Mouse (Mus musculus) urinary bladder, postnatal 10 days (tissue): ENCODE data around the gene Glis3.

Experiments
- DNase-seq: peaks from one replicate; pipeline ENCODE4 v3.0.0; 2022; ENCODE audit warnings: low spot score

Gene Glis3

DNA sequence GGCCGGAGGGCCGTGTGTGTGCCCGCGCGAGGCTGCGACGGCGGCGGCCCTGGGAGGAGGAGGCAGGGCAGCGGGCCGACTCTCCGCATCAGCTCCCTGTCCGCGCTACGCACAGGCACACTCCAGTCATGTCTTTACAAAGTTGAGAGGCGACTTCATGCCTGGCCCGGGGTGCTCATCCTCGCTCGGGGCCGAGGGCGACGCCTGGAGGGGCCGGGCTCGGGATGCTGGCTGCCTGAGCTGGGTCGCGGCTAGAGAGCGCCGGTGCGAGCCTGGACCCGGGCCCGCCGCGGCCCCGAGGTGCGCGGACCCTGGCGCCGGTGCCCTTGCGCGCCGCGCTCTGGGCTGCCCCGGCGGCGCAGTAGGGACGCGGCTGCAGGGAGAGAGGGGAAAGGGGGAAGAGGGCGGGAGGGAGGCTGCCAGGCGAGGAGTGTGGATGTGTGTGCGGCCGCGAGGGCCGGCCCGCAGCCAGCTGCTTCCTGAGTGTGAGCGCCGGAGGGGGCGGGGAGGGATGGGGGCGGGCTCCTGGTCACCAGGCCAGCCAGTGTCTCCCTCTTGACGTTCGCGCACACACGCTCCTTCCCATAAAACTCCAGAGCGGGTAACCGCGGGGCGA lies at the start of gene Glis3:
Glis3 (minus strand) TSS at position 302 of the 616 bp plus-strand sequence.
- no peak for DNase-seq

DNA sequence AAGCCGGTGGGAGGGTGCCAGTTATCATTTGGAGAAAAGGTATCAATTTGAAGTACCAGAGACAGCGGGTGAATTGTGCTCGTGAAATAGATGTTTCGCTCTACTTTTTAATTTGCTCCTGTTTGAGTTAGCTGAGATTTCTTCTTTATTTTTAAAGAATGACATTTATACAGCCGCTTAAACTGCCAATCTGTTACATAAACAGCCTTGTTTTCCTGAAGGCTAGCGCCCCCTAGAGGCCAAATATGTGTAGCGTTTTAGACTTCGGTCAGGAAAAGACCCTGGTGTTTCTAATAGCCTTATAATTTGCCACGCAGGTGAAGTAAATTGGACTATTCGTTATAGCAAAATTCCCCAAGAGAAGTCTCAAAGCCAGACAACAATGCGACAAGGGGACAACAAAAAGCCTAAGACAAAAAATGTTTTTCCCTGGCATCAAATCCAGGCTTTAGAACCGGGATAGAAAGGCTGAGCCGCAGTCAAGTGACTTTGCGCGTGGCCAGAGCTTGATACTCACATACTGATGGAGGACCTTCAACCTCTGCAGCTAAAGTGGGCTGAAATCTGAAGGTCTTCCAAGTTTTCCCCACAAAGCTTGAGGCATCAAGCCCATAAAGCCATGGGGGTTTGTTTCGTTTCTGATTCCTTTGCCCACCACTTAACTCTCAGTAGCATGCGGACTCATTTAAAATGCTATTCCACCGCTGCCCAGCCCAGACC lies 46.4 kb upstream of the Glis3 start:
- no peak for DNase-seq

DNA sequence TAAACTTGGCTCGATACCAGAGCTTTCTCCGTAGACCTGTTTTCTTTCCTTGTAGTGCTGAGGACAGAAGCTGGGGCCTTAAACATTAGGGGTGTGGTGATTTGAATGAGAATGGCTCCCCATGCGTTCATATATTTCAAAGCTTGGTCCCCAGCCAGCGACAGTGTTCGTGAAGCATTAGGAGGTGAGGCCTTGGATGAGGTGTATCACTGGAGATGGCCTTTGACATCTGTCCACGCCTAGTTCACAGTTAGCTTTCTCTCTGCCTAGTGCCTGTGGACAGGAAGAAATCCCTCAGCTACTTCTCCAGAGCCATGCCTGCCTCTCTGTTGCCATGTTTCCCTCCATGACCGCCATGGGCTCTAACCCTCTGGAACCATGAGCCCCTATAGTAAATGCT lies 44.8 kb upstream of the Glis3 start:
- no peak for DNase-seq

- no peak for DNase-seq
These were observed 42.7 kb upstream of the Glis3 start for GRCm38 (mm10) chr19:28722626-28723025.

- DNase-seq: no peak
These were observed 42.0 kb upstream of the Glis3 start for GRCm38 (mm10) chr19:28721834-28722233.

- no peak for DNase-seq
These were observed 40.1 kb upstream of the Glis3 start for GRCm38 (mm10) chr19:28720016-28720415.

GRCm38 (mm10) chr19:28714674-28715073 lies 34.8 kb upstream of the Glis3 start:
- DNase-seq: no peak

GRCm38 (mm10) chr19:28697718-28698117 lies 17.8 kb upstream of the Glis3 start:
- no peak for DNase-seq

DNA sequence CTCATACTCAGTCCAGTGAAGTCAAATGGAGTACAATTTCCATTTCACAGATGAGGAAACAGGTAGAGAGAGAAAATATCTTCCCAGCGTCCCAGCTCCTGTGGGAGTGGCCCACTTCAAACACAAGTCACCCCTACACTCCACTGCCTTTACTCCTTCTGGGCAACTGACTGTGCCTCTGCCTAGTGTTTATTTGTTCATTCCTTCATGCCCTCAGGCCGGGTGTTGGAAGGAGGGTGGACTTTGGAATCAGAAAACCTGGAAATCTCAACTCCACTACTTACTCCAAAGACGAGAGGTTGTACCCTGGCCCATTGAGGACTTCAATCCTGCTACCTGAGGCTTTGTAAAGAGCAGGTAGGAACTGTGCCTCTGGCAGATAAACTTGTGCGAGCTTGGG lies 6.5 kb upstream of the Glis3 start:
- no peak for DNase-seq

GRCm38 (mm10) chr19:28685484-28685883 lies 5.6 kb upstream of the Glis3 start:
- no peak for DNase-seq

DNA sequence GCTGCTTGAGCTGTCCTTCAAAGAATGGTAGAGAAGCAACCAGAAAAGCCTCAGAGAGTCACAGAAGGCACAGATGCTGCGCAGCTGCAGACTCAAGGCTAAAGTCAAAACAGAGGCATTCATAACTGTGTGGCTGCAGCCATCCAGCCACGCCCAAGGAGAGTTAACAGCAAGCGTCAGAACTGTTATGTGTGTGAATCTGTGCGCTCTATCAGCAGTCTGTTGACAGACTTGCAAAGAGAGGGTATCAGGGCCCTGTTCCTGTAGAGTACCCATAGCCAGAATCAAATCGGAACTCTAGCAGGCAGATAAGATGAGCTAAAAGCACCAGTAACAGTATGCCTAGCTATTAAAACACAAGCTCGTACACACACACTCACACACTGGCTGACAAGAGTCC lies 4.5 kb upstream of the Glis3 start:
- no peak for DNase-seq

DNA sequence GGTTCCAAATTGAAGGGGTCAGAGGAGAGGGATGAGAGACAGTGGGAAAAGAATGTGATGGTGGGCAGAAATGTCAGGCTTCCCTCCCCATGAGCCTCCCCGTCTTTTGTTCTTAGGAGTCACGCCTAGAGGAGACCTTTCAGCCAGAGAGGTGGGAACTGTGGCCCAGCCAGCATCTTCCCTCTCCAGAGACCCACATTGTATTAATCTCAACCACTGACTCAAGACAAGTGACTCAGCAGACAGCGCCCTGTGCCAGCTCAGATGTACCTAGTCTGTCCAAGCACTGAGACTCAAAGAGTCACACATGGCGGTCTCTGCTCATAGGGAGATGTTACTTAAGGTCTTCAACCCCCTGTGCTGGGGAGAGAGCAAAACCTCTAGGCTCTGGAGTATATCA lies 3.5 kb upstream of the Glis3 start:
- DNase-seq: no peak

DNA sequence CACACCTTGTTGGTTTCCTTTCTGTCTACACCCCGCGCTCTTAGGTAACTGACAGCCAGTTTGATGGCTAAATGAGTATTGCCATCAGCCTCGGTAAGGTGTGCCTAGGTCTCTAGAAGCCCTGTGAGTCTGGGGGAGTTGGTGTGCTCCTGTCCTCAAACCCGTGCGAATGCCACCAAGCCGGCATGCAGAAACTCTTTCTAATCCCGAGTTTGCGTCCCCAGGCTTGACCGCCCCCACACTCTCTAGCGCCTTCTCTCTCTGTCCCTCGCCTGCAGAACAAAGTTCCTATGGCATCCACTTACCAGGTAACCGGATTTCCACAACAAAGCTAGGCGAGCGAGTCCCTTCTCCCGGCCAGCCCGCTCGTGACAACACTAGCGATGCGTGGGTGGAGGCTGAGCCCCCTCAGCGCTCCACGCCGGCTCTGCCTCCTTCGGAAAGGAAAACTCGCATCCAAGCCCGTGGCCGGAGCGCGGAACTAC lies 544 bp downstream of the Glis3 start:
- DNase-seq: no peak

GRCm38 (mm10) chr19:28678646-28679270 lies 1.1 kb downstream of the Glis3 start:
- no peak for DNase-seq

DNA sequence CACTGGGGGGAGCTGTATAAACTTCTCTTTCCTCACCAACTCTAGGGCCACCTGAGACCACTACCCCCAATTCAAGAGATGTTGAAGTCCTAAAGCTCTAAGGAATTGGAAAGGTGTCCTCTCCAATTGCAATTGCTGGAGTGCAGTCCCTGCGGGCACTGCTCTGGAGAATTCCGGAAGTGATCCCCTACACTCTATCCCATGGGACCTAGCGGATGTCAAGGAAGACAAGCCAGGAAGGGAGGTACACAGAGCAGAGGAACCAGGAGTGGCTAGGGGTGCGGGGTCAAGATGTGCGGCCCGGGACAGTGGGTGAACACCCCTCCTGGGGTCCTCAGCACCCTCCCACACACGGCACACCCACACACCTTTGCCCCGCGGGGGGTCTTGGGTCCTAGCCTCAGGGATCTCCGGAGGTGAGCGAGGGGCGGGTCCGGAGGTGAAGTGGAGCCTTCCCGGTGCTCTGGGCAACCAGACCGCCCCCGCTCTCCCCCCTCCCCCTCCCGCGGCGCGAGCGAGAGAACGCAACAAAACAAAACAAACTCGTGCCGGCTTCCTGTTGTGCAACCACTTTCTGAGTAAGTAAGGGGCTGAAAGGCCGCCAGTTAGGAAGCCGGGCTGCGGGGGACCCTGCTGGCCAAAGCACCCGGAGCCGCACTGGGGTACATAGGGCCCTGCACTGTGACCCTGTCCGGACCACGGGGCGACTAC lies 2.0 kb downstream of the Glis3 start:
- DNase-seq: no peak

DNA sequence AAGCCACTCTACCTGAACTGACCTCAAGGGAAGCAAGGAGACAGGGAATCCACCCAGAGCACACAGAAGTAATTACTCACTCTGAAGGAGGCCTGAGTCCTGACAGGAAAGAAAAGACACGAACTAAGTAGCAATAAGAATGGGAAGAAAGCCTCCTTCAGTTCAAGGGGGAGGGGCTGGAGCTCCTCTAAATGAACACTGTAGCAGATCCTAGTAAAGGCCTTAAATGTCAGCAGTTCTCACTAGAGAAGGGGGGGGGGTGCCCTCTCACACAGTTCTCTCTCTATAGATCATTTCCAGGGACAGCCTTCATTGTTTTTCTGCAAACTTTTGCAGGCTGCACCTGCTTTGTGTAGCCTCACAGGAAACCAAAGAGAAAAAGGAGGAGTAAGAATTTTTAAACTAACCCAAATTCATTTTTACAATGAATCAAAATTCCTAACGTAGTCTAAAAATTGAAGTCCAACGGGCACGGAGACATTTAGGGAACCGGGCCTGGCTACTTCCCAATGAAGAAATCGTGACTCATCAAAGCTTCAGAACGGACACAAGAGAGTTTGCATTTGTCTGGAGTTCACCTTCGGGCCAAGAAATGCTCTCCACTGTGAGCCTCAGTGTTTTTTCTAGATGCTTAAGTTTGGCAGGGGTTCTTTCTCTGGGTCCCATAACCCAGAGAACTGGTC lies 2.7 kb downstream of the Glis3 start:
- no peak for DNase-seq

DNA sequence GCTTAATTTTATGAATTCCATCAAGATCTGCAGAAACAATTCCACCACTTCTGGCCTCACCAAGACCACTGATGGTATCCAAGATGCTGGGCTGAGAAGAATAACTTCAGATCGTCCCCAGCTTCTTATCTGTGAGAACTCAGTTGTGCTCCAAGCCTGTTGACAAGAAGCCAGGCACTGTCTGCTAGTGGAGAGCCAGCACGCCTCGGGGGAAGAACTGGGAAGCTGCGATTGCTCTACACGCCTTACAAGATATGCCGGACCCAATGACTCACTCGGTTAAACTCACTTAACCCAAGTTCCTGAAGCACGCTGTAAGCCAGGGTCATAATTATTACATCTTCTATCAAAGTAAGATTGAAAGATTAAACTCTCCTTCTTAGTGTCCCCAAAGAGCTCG lies 16.1 kb downstream of the Glis3 start:
- DNase-seq: no peak

GRCm38 (mm10) chr19:28663148-28663547 lies 16.7 kb downstream of the Glis3 start:
- DNase-seq: no peak

DNA sequence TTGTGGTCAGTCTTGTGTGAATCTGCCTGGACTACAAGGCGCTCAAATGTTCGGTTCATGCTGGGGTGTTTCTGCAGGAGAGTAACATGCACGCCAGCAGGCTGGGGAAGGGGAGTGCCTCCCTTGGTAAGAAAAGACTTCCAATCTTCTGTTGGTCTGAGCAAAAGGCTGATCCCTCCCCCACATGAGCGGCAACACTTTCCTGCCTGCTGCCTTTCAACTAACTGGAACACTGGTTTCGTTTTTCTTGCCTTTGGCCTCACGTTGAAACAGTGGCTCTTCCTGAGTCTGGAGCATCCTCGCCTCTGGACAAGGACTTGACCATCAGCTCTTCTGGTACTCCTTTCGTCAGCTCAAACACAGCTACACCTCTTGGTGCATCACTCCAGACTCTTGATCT lies 17.4 kb downstream of the Glis3 start:
- no peak for DNase-seq

- no peak for DNase-seq
These were observed 19.0 kb downstream of the Glis3 start for GRCm38 (mm10) chr19:28660912-28661311.

- no peak for DNase-seq
These were observed 22.1 kb downstream of the Glis3 start for GRCm38 (mm10) chr19:28657686-28658195.

DNA sequence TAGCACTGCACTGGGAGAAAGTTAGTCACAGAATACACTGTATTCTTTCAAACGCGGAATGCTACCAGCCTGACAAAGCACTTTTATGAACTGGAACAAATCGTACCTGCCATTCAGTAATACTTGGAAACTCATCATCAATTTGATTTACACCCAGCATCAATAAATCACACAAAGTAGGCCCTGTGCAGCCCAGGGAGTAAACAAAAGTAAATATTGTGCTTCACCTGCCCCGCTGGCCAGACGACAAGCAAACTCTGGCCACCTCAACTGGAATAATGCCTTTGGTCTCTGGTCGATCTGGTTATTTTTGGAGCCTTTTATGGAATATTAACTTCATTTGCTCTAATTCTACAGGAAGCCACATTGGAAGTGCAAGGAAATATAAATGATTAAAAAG lies 23.0 kb downstream of the Glis3 start:
- DNase-seq: no peak
